Mouse (Mus musculus) embryonic stem cell, embryonic (primary cell): ENCODE measurements around the gene Pml.

Experiments used
- CTCF ChIA-PET, 4 experiments: fragments of 300-600 bp in 2 of 4; fragments of 350-600 bp in 2 of 4; sonication (Branson Sonifier 250); formaldehyde crosslinking; loops; one replicate each; lab custom pipeline; 2022; ENCODE audit warnings: inconsistent platforms in 2 of 4; lab: Charles Lee
- POLR2A ChIA-PET, 4 experiments: fragments of 300-600 bp in 2 of 4; fragments of 350-600 bp in 2 of 4; sonication (Branson Sonifier 250); formaldehyde crosslinking; loops; one replicate each; lab custom pipeline; 2022; ENCODE audit warnings: antibody characterized with exemption in 4 of 4, inconsistent platforms in 1 of 4; lab: Charles Lee

The Pml gene

DNA sequence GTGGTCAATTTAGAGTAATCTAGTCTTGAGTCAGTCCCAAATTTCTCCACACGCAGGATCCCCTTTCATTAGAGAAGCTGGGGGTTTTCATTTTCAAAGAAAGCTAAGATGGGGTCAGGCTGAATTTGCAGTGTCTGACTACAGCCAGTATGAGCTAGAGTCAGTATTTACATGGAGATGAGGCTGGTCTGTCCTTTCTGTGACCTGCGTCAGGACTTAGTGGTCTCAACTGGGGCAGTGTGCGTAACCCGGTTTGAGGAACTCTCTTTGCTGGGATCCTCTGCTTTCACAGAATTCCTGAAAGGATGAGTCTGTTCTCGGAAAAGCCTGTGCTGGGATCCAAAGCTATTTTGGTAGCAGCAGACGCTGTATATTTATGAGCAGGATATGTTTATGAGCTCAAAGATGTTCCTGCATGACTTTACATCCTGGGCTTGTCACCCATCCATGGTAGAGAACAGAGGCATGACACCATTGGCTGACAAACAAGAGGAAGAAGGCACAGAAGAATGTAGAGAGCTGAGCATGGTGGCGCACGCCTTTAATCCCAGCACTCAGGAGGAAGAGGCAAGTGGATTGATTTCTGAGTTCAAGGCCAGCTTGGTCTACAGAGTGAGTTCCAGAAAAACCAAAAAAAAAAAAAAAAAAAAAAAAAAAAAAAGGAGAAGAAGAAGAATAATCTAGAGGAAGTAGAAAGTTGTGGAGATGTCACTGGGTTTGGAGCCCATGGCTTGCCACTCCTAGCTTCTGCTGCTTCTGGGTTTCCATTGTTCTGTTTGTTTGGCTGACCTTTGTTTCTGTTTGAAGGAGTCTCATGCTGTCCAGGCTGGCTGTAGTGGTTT, 39.9 kb downstream of the Pml start:
- ChIA-PET POLR2A (interaction anchor here (0.5 to 10.5 kb wide), 38 partner anchors 7 to 912 kb away, joined by 3 to 125 read pairs (median 4); partner anchors contain the start of genes Arid3b (in 1 of the 4) and Sema7a (in 1 of the 4)), CTCF (interaction anchor here (0.6 to 2.5 kb wide), 27 partner anchors 10 to 648 kb away, joined by 3 to 19 read pairs (median 3); partner anchors contain the start of genes Pml (in 1 of the 4) and Ubl7 (in 1 of the 4))

DNA sequence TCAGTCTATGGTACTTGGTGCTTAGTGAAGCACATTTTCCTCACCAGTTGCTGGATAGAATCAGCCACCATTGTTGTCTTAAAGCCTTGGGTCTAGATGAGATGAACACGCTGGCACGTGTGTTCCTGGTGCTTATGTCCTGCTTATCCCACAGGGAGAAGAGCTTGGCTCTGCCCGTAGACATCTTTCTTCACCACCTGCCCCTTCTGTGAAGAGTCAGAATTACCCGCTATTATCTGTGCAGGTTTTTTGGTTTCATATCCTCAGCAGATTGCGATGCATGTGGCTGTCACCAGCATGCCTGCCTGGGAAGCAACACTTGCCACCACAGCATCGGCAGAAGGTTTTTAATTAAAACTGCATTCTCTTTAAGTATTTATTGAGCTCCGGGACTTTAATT, 43.6 kb downstream of the Pml start:
- POLR2A ChIA-PET: interaction anchor here in 3 of 4 experiments (0.8 to 10.5 kb wide), 10 partner anchors 8 to 167 kb away, joined by 3 to 125 read pairs (median 4); no protein-coding TSS in a partner anchor
- CTCF ChIA-PET: interaction anchor here (0.7 to 3.0 kb wide), 10 partner anchors 10 to 167 kb away, joined by 3 to 44 read pairs (median 5); no protein-coding TSS in a partner anchor

DNA sequence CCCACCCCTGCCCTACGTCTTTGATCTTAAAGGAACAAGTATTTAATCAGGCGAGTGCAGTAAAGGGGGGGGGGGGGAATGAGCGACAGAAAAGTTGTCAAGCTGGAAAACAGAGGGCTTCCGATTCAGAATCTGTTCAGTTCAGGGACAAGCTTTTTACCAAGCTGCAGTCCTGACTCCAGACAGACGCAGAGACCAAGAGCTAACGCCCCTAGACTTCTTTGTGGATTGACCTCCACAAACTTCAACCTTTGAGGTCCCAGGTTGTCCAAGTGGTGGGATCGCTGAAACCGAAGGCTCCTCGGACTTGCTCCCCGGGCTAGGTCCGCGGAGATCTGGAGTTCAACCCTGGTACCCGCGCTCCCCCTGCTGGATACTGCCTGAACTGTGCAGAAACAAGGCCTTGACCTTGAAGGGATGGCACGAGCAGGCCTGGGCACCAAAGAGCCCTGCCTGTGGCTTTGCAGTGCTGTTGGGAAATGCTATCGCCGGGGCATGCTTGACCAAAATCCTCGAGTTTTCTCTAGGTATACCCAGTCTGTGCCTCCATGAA, 45.1 kb downstream of the Pml start:
- CTCF ChIA-PET: interaction anchor here (0.6 to 4.2 kb wide), 129 partner anchors 9 to 1298 kb away, joined by 3 to 108 read pairs (median 4); partner anchors contain the start of genes Arid3b (in 1 of the 4) and Cyp11a1 (in 1 of the 4)

DNA sequence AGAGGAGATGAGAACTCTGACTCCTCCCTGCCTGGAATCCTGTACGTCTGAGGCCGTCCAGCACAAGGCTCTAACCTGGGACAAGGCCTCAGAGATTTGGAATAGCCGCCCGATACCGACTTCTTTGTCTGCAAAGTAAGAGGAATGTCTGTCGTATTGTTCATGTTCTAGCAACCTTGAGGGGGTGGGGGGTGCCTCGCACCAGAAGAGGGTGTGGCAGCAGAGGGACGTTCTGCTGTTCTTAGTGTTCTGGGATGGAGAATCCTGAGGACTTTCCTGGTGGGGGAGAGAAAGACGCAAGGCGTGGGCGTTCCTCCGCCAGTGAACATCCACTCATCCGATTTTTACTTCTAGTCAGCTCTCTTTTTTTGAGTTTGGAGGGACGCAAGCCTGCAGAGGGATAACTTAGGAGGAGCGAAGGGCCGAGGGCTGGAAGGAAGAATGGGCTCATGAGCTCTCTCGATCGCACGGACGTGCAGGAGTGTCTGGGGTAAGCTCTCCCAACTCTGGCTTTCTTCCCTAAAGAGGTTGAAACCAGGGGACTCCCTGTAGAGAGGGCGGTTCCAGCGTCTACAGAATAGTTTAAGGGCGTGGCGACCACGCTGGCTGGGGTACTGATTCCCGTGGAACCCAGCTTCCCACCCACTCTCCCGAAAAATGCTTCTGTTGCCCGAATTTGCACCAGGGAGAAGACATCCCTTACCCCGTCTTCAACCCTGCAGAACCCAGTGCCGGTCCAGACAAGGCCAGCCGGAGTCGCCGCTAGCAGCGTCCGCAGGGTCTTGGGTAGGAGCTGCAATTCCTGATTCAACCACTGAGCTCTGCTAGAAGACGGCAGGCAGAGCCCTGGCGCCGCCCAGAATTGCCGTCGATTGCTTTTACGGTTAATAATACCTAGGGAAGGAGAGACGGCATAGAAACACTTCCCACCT, 45.8 kb downstream of the Pml start, which contains the start of the genes Islr and Islr2:
TSS of gene Islr (minus strand) at position 791 of the 932 bp plus-strand sequence.
TSS of gene Islr2 (minus strand) at position 804 of the 932 bp plus-strand sequence.
- POLR2A ChIA-PET: interaction anchor here (0.6 to 10.5 kb wide), 64 partner anchors 8 to 828 kb away, joined by 3 to 125 read pairs (median 5); partner anchors contain the start of genes Nptn (in 2 of the 4), Pml (in 2 of the 4), Arid3b (in 1 of the 4) and Cyp11a1 (in 1 of the 4)
- CTCF ChIA-PET: interaction anchor here (0.6 to 4.2 kb wide), 124 partner anchors 8 to 1299 kb away, joined by 3 to 108 read pairs (median 4); partner anchors contain the start of gene Cyp11a1 (in 1 of the 4)

More for the DNA sequence above, 45.1 kb downstream of the Pml start:
- POLR2A ChIA-PET: interaction anchor here (0.6 to 10.5 kb wide), 59 partner anchors 8 to 1439 kb away, joined by 3 to 125 read pairs (median 5); partner anchors contain the start of genes Arid3b (in 1 of the 4), Cyp11a1 (in 1 of the 4), Nptn (in 1 of the 4) and Pml (in 1 of the 4)

DNA sequence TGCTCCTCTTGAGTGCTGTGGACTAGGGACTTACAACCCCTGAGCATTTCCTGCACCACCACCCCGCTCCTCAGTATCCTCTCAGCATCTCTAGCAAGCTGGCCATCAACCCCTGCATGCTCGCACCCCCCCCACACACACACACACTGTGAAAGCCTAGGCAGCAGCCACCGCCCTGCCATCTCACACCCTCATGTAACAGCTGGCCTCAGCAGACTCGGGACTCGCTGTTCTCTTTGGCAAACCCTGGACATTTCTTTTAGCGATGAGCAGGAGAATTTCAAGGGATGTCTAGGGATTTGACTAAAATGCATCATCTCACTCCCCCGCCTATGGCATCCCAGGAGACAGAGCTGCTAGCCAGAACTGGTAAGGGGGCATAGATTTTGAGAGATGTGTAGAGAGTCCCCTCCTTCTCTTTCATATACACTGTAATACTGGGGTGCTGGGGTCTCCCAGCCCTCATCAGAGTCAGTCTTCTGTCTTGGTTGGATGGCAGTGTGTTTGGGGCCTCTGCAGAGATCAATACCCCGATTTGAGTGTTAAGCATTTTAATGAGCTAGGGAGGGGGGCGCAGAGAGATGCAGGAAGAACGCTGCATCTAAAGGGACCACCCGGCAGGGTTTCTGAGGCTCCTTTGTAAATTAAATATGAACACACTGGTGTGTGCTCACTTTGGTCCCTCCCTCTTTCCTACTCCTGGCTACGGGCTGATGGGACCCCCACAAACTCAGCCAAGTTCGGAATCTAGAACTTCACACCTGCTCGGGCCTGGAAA, 46.7 kb downstream of the Pml start:
- CTCF ChIA-PET: interaction anchor here (0.6 to 4.2 kb wide), 17 partner anchors 8 to 205 kb away, joined by 3 to 108 read pairs (median 12); no protein-coding TSS in a partner anchor

GRCm38 (mm10) chr9:58201861-58202549, 47.6 kb downstream of the Pml start:
- ChIA-PET CTCF (interaction anchor here in 3 of 4 experiments (0.6 to 4.2 kb wide), 4 partner anchors 15 to 163 kb away, joined by 3 to 75 read pairs (median 5); no protein-coding TSS in a partner anchor), POLR2A (interaction anchor here in 2 of 4 experiments (0.5 to 10.5 kb wide), 11 partner anchors 10 to 328 kb away, joined by 3 to 125 read pairs (median 3); partner anchors contain the start of gene Pml (in 1 of the 2))

More for the DNA sequence above, 46.7 kb downstream of the Pml start:
- POLR2A ChIA-PET: interaction anchor here (0.5 to 10.5 kb wide), 29 partner anchors 9 to 388 kb away, joined by 3 to 125 read pairs (median 6); partner anchors contain the start of genes Arid3b (in 1 of the 4), Nptn (in 1 of the 4) and Pml (in 1 of the 4)

GRCm38 (mm10) chr9:58201091-58201842, 48.3 kb downstream of the Pml start:
- ChIA-PET POLR2A (interaction anchor here in 2 of 4 experiments (0.6 to 10.5 kb wide), 8 partner anchors 11 to 327 kb away, joined by 3 to 125 read pairs (median 3); no protein-coding TSS in a partner anchor), CTCF (interaction anchor here in 3 of 4 experiments (0.5 to 4.2 kb wide), 5 partner anchors 15 to 305 kb away, joined by 3 to 75 read pairs (median 3); no protein-coding TSS in a partner anchor)

- ChIA-PET CTCF (interaction anchor here (0.5 to 1.1 kb wide), 7 partner anchors 14 to 592 kb away, joined by 3 to 5 read pairs (median 3); no protein-coding TSS in a partner anchor), POLR2A (interaction anchor here in 2 of 4 experiments (1.0 to 10.5 kb wide), 5 partner anchors 9 to 192 kb away, joined by 3 to 125 read pairs (median 12); no protein-coding TSS in a partner anchor)
These were observed 49.1 kb downstream of the Pml start for GRCm38 (mm10) chr9:58200270-58201090.

DNA sequence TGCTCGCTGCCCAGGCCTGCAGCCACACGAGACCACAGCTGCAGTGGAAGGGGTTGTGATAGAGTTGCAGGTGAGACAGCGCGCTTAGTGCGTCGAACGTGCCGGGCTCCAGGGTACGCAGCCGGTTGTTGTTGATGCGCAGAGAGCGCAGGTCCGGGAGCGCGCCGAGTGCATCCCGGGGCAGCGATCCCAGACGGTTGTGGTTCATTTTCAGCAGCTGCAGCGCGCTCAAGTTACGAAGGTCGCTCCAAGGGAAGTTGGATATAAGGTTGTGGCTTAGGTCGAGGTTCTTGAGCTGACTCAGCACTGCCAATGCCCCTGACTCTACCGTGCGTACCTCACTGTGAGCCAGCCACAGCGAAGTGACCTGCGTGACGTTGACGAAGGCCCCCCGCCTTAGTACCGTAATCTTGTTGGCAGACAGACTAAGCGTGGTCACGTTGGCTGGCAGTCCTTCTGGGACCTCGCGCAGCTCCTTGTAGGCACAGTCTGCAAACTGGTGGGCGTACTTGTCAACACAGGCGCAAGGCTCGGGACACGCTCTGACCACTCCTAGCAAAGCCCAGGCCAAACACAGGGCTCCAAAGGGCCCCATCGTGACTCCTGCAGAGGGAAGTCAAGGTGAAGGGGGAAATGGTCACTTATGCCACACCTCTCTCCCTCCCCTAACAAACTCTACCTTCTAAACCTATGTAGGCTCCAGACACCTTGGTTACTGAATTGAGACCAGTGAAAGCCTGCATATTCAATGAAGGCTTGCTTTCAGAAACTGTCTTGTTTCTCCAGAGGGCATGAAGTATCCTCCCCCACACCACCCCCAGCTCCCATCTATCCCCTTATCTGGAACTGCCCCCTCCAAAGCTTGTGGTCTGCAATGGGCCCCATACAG, 50.0 kb downstream of the Pml start:
- CTCF ChIA-PET: interaction anchor here in 3 of 4 experiments (0.6 to 1.3 kb wide), 6 partner anchors 9 to 256 kb away, joined by 3 to 5 read pairs (median 3); no protein-coding TSS in a partner anchor
- POLR2A ChIA-PET: interaction anchor here (0.6 to 2.8 kb wide), 11 partner anchors 10 to 192 kb away, joined by 3 to 15 read pairs (median 4); no protein-coding TSS in a partner anchor

GRCm38 (mm10) chr9:58198801-58199371, 50.7 kb downstream of the Pml start:
- POLR2A ChIA-PET: interaction anchor here in 3 of 4 experiments (0.6 to 2.8 kb wide), 14 partner anchors 11 to 201 kb away, joined by 3 to 15 read pairs (median 4); no protein-coding TSS in a partner anchor
- CTCF ChIA-PET: interaction anchor here in 3 of 4 experiments (0.6 to 1.5 kb wide), 11 partner anchors 10 to 257 kb away, joined by 3 to 22 read pairs (median 3); no protein-coding TSS in a partner anchor

DNA sequence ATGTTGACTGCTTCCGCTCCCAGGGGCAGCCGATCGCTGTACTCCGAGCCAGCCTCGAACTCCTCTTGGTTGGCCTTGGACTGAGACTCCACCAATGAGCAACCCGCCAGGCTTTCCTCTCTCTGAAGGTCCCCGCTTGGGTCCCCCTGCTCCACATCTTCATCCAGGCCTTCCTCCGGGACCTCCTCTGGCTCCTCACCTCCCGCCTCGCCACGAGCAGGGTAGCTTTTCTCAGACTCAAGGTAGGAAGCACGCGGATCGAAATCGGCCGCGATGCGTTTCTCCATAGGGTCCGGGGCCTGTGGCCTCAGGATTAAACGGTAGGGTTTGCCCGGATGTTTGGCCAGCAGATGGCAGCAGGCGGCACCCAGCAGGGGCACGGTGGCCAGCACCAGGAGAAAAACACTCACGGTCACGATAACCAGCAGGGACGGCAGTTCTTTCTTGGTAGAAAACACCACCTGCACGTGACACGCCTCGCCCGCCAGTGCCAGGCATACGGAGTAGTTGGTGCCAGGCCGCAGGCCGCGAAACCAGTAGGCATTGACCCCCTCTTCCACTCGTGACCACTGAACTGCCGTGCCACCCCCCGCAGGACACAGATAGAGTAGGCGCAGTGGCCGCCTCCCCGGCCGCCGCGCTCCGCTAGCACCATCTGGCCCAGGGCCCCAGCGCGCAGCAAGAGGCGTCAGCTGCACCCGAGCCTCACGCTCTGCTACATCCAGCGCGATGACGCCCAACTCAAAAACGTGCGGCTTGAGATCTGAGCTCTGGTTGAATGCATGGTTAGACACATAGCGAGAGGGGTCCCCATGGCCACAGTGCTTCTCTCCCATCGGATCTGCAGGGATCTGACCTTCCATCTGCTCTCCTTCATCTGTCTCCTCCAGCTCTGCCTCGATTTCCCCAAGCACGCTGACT, 51.5 kb downstream of the Pml start:
- POLR2A ChIA-PET: interaction anchor here in 3 of 4 experiments (0.6 to 2.8 kb wide), 13 partner anchors 8 to 200 kb away, joined by 3 to 15 read pairs (median 4); no protein-coding TSS in a partner anchor

More for the DNA sequence above, 51.5 kb downstream of the Pml start:
- CTCF ChIA-PET: interaction anchor here in 3 of 4 experiments (0.6 to 1.5 kb wide), 10 partner anchors 9 to 252 kb away, joined by 3 to 22 read pairs (median 3); no protein-coding TSS in a partner anchor
